In the genomic region with DNA sequence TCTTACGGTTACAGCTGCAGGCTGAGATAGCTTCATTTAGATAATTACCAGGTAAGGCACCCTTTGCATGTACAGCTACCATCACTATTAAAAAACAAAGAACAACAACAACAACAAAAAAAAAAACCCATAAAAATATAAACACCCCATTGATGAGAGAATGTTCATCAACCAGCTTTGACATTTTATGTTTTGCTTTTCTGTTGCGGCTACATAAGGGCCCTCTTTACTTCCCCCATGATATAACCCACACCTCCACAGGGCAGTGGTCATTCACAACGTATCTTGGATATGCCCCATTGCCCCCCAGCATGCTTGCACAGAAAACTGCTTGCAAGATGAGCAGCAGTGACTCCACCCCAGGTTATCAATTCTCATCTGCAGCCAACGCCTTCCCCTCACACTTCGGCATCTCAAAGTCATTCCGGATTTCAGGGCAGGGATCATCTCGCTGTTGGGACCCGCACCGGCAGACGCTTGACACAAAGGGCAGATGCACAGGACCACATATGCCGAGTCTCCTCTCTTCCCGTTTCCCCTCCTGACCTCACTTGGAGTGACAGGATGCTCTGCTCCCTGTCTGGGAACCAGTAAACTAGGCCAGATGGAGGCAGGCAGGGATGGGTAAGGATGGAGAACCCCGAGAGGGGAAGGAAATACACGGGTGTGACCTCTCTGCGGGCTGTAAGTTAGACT, we compare ENCODE assay signal across 9 mouse cellular contexts.
DNase-seq lines count a peak whose midpoint lies in the region; ATAC-seq lines count a peak whose summit lies in the region.
"Had no signal": no experiment of that assay in that cellular context is flagged by ENCODE, and none has a peak within 500 bp of the region (broad histone marks: within the 10 kb centered on the region; RNA-seq: fewer than 3 reads in every experiment).

No protein-coding gene starts in this region.

- H3K9me3 ChIP-seq in heart, embryonic 12.5 days (replicated peaks): no peaks in the 10 kb centered on the region
- no peaks in the 10 kb centered on the region for H3K9me3 ChIP-seq in hindbrain, embryonic 10.5 days
- no peaks in the 10 kb centered on the region for H3K9me3 ChIP-seq in midbrain, embryonic 10.5 days (replicated peaks)

- no peak overlapping the region for H3K4me3 ChIP-seq in heart, embryonic 12.5 days
- H3K4me3 ChIP-seq in hindbrain, embryonic 10.5 days: peak overlapping the region; percentile 46
- peak overlapping the region; percentile 32; the same call in 1 of the 2 replicates for H3K4me3 ChIP-seq in midbrain, embryonic 10.5 days

- H3K27me3 ChIP-seq in heart, embryonic 12.5 days (replicated peaks): peaks cover 26% of the 10 kb centered on the region
- H3K27me3 ChIP-seq in hindbrain, embryonic 10.5 days (ENCODE audit: insufficient read depth, poor library complexity, severe bottlenecking): 0 out of 2 replicates have a peak, but pooled peaks cover 6% of the 10 kb centered on the region
- H3K27me3 ChIP-seq in midbrain, embryonic 10.5 days (ENCODE audit: low read depth, poor library complexity, severe bottlenecking): no peaks in the 10 kb centered on the region

- H3K4me1 ChIP-seq in heart, embryonic 12.5 days (replicated peaks): peaks cover 32% of the 10 kb centered on the region
- H3K4me1 ChIP-seq in hindbrain, embryonic 10.5 days (replicated peaks): peaks cover 60% of the 10 kb centered on the region
- peaks cover 57% of the 10 kb centered on the region for H3K4me1 ChIP-seq in midbrain, embryonic 10.5 days

- WGBS in heart, embryonic 12.5 days: 35% methylated on average over 15 of the region's 15 CpGs
- WGBS in hindbrain, embryonic 10.5 days: 29% methylated on average over 15 of the region's 15 CpGs
- 51% methylated on average over 15 of the region's 15 CpGs for WGBS in midbrain, embryonic 10.5 days

- no peak overlapping the region for H3K27ac ChIP-seq in heart, embryonic 12.5 days (ENCODE audit: poor library complexity, severe bottlenecking)
- H3K27ac ChIP-seq in hindbrain, embryonic 10.5 days: peak overlapping the region; percentile 86
- peak overlapping the region; percentile 81 for H3K27ac ChIP-seq in midbrain, embryonic 10.5 days (replicated peaks)

- no peak for DNase-seq in heart, postnatal 25 days (ENCODE audit: low spot score)
- DNase-seq in c-Kit-positive CD71-positive TER-119-negative erythroid progenitor cells, embryonic 14.5 days (ENCODE audit: low read depth): peak; percentile 44
- no peak for DNase-seq in hindbrain, embryonic 10.5 days (ENCODE audit: low spot score)
- peak; percentile 42 for DNase-seq in midbrain, embryonic 10.5 days (ENCODE audit: low spot score)
- no peak for DNase-seq in lung, postnatal 36 days
- no peak for DNase-seq in gastrocnemius, adult 8-10 months (ENCODE audit: low spot score in 2 of 2)
- DNase-seq in lung, postnatal 10 days: no peak
- DNase-seq: adrenal gland, adult 8-10 months had no signal

- no peak overlapping the region for H3K9ac ChIP-seq in heart, embryonic 12.5 days

- intact Hi-C loops in heart, postnatal 25 days (cut with DNase I): no loop called here

- no peak for ATAC-seq in heart, embryonic 12.5 days (ENCODE audit: insufficient number of reproducible peaks, low FRiP score)

- no peaks in the 10 kb centered on the region for H3K36me3 ChIP-seq in heart, embryonic 12.5 days
- 0 out of 2 replicates have a peak, but pooled peaks cover 9% of the 10 kb centered on the region for H3K36me3 ChIP-seq in hindbrain, embryonic 10.5 days
- H3K36me3 ChIP-seq in midbrain, embryonic 10.5 days: peaks cover 15% of the 10 kb centered on the region

- peak overlapping the region; percentile 44 for H3K4me2 ChIP-seq in heart, embryonic 12.5 days

Comparison
In these comparisons a context has a peak if more than half of its experiments do, and no peak if none do; other contexts are left out.
1. DNase-seq: peak in c-Kit-positive CD71-positive TER-119-negative erythroid progenitor cells, embryonic 14.5 days (single experiment) and midbrain, embryonic 10.5 days (single experiment); none in heart, postnatal 25 days (single experiment), hindbrain, embryonic 10.5 days (single experiment), lung, postnatal 36 days (single experiment), gastrocnemius, adult 8-10 months (0 of 2) and lung, postnatal 10 days (single experiment).